Mouse (Mus musculus) telencephalon, adult 2 months (tissue): ENCODE data around the gene Pofut2.

Experiments used
- DNase-seq: peaks from one replicate; pipeline ENCODE4 v3.0.0-alpha.2; 2011; ENCODE audit warnings: low read depth, low spot score

The Pofut2 gene

GRCm38 (mm10) chr10:77229609-77230595, 29.1 kb upstream of the Pofut2 start:
- no peak for DNase-seq

GRCm38 (mm10) chr10:77231861-77232755, 26.9 kb upstream of the Pofut2 start:
- DNase-seq, result no peak

GRCm38 (mm10) chr10:77233230-77233629, 25.8 kb upstream of the Pofut2 start:
- DNase-seq, result no peak

GRCm38 (mm10) chr10:77234991-77235616, 23.9 kb upstream of the Pofut2 start:
- DNase-seq, result no peak

GRCm38 (mm10) chr10:77237795-77238580, 21.0 kb upstream of the Pofut2 start:
- DNase-seq, result no peak

GRCm38 (mm10) chr10:77240764-77241163, 18.3 kb upstream of the Pofut2 start:
- no peak for DNase-seq

GRCm38 (mm10) chr10:77242396-77242795, 16.6 kb upstream of the Pofut2 start:
- no peak for DNase-seq

GRCm38 (mm10) chr10:77242871-77243270, 16.1 kb upstream of the Pofut2 start:
- DNase-seq, result no peak

- no peak for DNase-seq
These were observed 15.4 kb upstream of the Pofut2 start for GRCm38 (mm10) chr10:77243572-77244161.

GRCm38 (mm10) chr10:77244777-77245176, 14.2 kb upstream of the Pofut2 start:
- DNase-seq, result no peak

- no peak for DNase-seq
These were observed 12.0 kb upstream of the Pofut2 start for GRCm38 (mm10) chr10:77247048-77247447.

GRCm38 (mm10) chr10:77247707-77248106, 11.3 kb upstream of the Pofut2 start:
- no peak for DNase-seq

- DNase-seq, result no peak
These were observed 7.7 kb upstream of the Pofut2 start for GRCm38 (mm10) chr10:77251223-77251783.

- no peak for DNase-seq
These were observed 7.1 kb upstream of the Pofut2 start for GRCm38 (mm10) chr10:77251784-77252539.

GRCm38 (mm10) chr10:77252790-77253189, 6.2 kb upstream of the Pofut2 start:
- DNase-seq, result peak; percentile 49

- DNase-seq, result no peak
These were observed 3.8 kb upstream of the Pofut2 start for GRCm38 (mm10) chr10:77255231-77255630.

- no peak for DNase-seq
These were observed 3.3 kb upstream of the Pofut2 start for GRCm38 (mm10) chr10:77255676-77256075.

- DNase-seq, result no peak
These were observed 902 bp upstream of the Pofut2 start for GRCm38 (mm10) chr10:77258041-77258590.
